Mouse (Mus musculus): ENCODE measurements around the gene Cep57l1. TPM values are rescaled to one million over a fixed set of nuclear protein-coding genes. Genes with fewer than 3 reads are reported as not detected.
A peak's percentile ranks its signal among the peaks of the same experiment; 100 is the strongest.

Gene Cep57l1
- polyA plus RNA-seq, 1 experiment from 2014 or later, result 27.9 TPM

DNA sequence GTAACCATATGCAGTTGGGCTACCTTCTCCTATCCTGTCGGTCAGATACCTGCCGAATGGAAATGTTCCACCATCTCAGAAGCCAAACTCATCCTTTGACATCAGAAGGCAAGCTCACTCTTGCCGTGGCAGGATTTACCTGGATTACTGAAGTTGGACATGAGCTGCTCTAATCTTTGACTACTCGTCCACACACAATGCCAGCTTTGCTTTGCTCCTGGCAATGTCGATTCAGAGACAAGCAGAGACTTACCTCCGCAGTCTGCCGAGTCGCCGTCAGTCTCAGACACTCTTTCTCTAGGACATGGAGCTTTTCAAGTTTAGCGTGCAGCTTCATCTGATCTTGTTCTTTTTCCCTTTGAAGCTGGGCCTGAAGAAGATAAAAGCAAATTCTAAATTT is 78.9 kb downstream of the Cep57l1 start:
- no peaks in the 10 kb centered on the region for H3K27me3 ChIP-seq
- 89% methylated on average over 10 of the region's 10 CpGs for WGBS
- H3K4me2 ChIP-seq, result no peak overlapping the region
- H3K4me1 ChIP-seq, result no peaks in the 10 kb centered on the region
- ATAC-seq (ENCODE audit: borderline replicate concordance, extremely low read depth, low FRiP score, low TSS enrichment), result no peak
- H3K9ac ChIP-seq, result no peak overlapping the region
- no peak overlapping the region for H3K4me3 ChIP-seq
- no peak overlapping the region for H3K27ac ChIP-seq
- peaks cover 5% of the 10 kb centered on the region; the same call in 1 of the 2 replicates for H3K36me3 ChIP-seq
- no peaks in the 10 kb centered on the region for H3K9me3 ChIP-seq

DNA sequence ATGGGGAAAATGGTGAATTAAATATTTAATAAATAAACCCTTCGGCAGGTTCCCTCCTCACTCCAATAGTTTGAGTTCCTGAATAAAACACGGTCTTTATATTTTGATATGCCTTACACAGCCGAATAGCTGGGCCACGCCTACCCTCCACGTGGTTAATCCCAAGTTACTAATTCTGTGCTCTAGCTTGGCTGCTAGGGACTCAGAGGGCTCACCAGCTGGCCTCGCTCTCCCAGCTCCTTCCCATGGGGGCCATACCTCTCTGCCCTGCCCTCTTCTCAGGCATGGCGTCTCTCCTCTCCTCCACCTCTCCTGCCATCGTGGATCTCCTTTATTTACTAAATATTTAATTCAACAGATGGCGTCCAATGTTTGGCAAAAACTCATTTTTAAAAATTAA is 83.5 kb downstream of the Cep57l1 start:
- Histone ChIP-seq H3K27ac (no peak overlapping the region), H3K9me3 (no peaks in the 10 kb centered on the region), H3K4me3 (no peak overlapping the region), H3K4me2 (no peak overlapping the region), H3K27me3 (no peaks in the 10 kb centered on the region), H3K9ac (no peak overlapping the region), H3K4me1 (no peaks in the 10 kb centered on the region), H3K36me3 (peaks cover 5% of the 10 kb centered on the region; the same call in 1 of the 2 replicates)
- WGBS, result 83% methylated on average over 9 of the region's 9 CpGs
- no peak for ATAC-seq (ENCODE audit: borderline replicate concordance, extremely low read depth, low FRiP score, low TSS enrichment)

GRCm38 (mm10) chr10:41719587-41719986 is 90.1 kb downstream of the Cep57l1 start:
- Histone ChIP-seq H3K9me3 (no peaks in the 10 kb centered on the region), H3K36me3 (no peaks in the 10 kb centered on the region), H3K4me1 (peaks cover 4% of the 10 kb centered on the region; the same call in 1 of the 2 replicates), H3K9ac (no peak overlapping the region), H3K27me3 (no peaks in the 10 kb centered on the region), H3K27ac (no peak overlapping the region), H3K4me2 (no peak overlapping the region), H3K4me3 (no peak overlapping the region)
- WGBS, result 67% methylated on average over 9 of the region's 9 CpGs
- ATAC-seq (ENCODE audit: borderline replicate concordance, extremely low read depth, low FRiP score, low TSS enrichment), result no peak

- no peak within 1 kb of the TSS for H3K27ac ChIP-seq
- no peaks in the 10 kb centered on the region for H3K36me3 ChIP-seq
- no peak within 1 kb of the TSS for H3K9ac ChIP-seq
- no peaks in the 10 kb centered on the region for H3K9me3 ChIP-seq
- no peak for ATAC-seq (ENCODE audit: borderline replicate concordance, extremely low read depth, low FRiP score, low TSS enrichment)
- no peaks in the 10 kb centered on the region for H3K27me3 ChIP-seq
- 50% methylated on average over 15 of the region's 15 CpGs for WGBS
- H3K4me2 ChIP-seq, result peak within 1 kb of the TSS; percentile 3; the same call in 1 of the 2 replicates
- no peak within 1 kb of the TSS for H3K4me3 ChIP-seq
- H3K4me1 ChIP-seq, result peaks cover 4% of the 10 kb centered on the region; the same call in 1 of the 2 replicates
These were observed 93.4 kb downstream of the Cep57l1 start, which contains the start of gene Ccdc162 for GRCm38 (mm10) chr10:41716029-41716897. Gene Ccdc162 (minus strand): TSS chr10:41716634.

- H3K27ac ChIP-seq, result no peak overlapping the region
- H3K4me1 ChIP-seq, result peaks cover 4% of the 10 kb centered on the region; the same call in 1 of the 2 replicates
- no peak overlapping the region for H3K4me2 ChIP-seq
- no peak overlapping the region for H3K4me3 ChIP-seq
- 85% methylated on average over 14 of the region's 14 CpGs for WGBS
- ATAC-seq (ENCODE audit: borderline replicate concordance, extremely low read depth, low FRiP score, low TSS enrichment), result no peak
- no peaks in the 10 kb centered on the region for H3K9me3 ChIP-seq
- no peak overlapping the region for H3K9ac ChIP-seq
- H3K36me3 ChIP-seq, result no peaks in the 10 kb centered on the region
- H3K27me3 ChIP-seq, result no peaks in the 10 kb centered on the region
These were observed 94.1 kb downstream of the Cep57l1 start for GRCm38 (mm10) chr10:41715557-41715956.

GRCm38 (mm10) chr10:41711467-41711866 is 98.2 kb downstream of the Cep57l1 start:
- H3K4me1 ChIP-seq, result peaks cover 4% of the 10 kb centered on the region; the same call in 1 of the 2 replicates
- ATAC-seq (ENCODE audit: borderline replicate concordance, extremely low read depth, low FRiP score, low TSS enrichment), result no peak
- H3K36me3 ChIP-seq, result no peaks in the 10 kb centered on the region
- H3K27ac ChIP-seq, result no peak overlapping the region
- H3K27me3 ChIP-seq, result no peaks in the 10 kb centered on the region
- H3K4me2 ChIP-seq, result no peak overlapping the region
- no peak overlapping the region for H3K9ac ChIP-seq
- no peak overlapping the region for H3K4me3 ChIP-seq
- WGBS, result 73% methylated on average over 7 of the region's 7 CpGs
- no peaks in the 10 kb centered on the region for H3K9me3 ChIP-seq

GRCm38 (mm10) chr10:41710773-41711172 is 98.9 kb downstream of the Cep57l1 start:
- H3K9ac ChIP-seq, result no peak overlapping the region
- WGBS, result 61% methylated on average over 8 of the region's 8 CpGs
- H3K27ac ChIP-seq, result no peak overlapping the region
- no peak overlapping the region for H3K4me2 ChIP-seq
- no peaks in the 10 kb centered on the region for H3K36me3 ChIP-seq
- no peaks in the 10 kb centered on the region for H3K4me1 ChIP-seq
- no peak overlapping the region for H3K4me3 ChIP-seq
- H3K9me3 ChIP-seq, result no peaks in the 10 kb centered on the region
- ATAC-seq (ENCODE audit: borderline replicate concordance, extremely low read depth, low FRiP score, low TSS enrichment), result no peak
- H3K27me3 ChIP-seq, result no peaks in the 10 kb centered on the region

GRCm38 (mm10) chr10:41709341-41709740 is 100.3 kb downstream of the Cep57l1 start:
- H3K9me3 ChIP-seq, result no peaks in the 10 kb centered on the region
- WGBS, result 83% methylated on average over 8 of the region's 8 CpGs
- no peak overlapping the region for H3K9ac ChIP-seq
- no peak overlapping the region for H3K4me2 ChIP-seq
- no peak overlapping the region for H3K4me3 ChIP-seq
- H3K27me3 ChIP-seq, result no peaks in the 10 kb centered on the region
- H3K27ac ChIP-seq, result no peak overlapping the region
- no peaks in the 10 kb centered on the region for H3K4me1 ChIP-seq
- no peak for ATAC-seq (ENCODE audit: borderline replicate concordance, extremely low read depth, low FRiP score, low TSS enrichment)
- H3K36me3 ChIP-seq, result no peaks in the 10 kb centered on the region

DNA sequence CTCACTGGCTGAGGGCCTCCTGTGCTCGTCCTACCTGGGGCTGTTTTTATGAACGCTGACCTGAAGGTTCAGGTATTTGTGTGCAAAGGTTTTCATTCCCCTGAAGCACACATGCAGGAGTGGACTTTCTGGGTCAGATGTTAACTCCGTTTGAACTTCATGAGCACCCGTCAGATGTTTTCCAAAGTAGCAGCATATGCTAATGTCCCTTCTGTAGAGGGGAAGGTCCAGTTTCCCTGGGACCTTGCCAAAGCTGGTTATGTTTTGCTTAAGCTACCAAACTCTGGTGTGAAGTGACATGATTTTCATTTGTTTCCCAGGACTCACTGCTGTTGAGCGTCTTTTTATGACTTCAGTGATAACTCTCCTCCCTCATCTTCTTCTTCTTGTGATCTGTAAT is 110.0 kb downstream of the Cep57l1 start:
- Histone ChIP-seq H3K9me3 (no peaks in the 10 kb centered on the region), H3K36me3 (no peaks in the 10 kb centered on the region), H3K27me3 (no peaks in the 10 kb centered on the region), H3K4me2 (no peak overlapping the region), H3K4me1 (no peaks in the 10 kb centered on the region), H3K27ac (no peak overlapping the region), H3K9ac (no peak overlapping the region), H3K4me3 (no peak overlapping the region)
- no peak for ATAC-seq (ENCODE audit: borderline replicate concordance, extremely low read depth, low FRiP score, low TSS enrichment)
- 70% methylated on average over 5 of the region's 5 CpGs for WGBS

- H3K4me3 ChIP-seq, result no peak overlapping the region
- no peaks in the 10 kb centered on the region for H3K27me3 ChIP-seq
- no peaks in the 10 kb centered on the region for H3K9me3 ChIP-seq
- H3K4me2 ChIP-seq, result no peak overlapping the region
- no peak overlapping the region for H3K27ac ChIP-seq
- no peak overlapping the region for H3K9ac ChIP-seq
- H3K4me1 ChIP-seq, result no peaks in the 10 kb centered on the region
- ATAC-seq (ENCODE audit: borderline replicate concordance, extremely low read depth, low FRiP score, low TSS enrichment), result no peak
- WGBS, result 42% methylated on average over 11 of the region's 11 CpGs
- no peaks in the 10 kb centered on the region for H3K36me3 ChIP-seq
These were observed 112.6 kb downstream of the Cep57l1 start for GRCm38 (mm10) chr10:41697040-41697439.

DNA sequence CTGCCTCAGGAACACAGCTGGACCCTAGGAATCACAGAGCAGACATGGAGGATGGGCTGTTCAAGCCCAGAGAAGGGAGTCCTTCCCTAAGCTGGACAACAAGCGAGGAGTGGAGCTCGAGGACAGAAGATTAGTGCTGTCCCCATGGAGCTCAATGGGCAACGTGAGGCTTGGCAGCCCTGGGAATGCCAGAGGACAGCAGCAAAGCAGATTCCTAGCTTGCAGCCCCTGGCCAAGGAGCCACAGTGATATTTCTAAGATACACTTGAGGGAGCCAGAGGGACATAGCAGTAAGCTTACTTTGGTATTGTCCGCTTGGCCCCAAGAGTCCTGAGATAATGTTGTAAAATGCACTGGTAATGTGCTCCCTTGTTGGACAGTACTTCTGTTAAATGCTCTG is 118.7 kb downstream of the Cep57l1 start:
- 73% methylated on average over 4 of the region's 4 CpGs for WGBS

More for the DNA sequence above, 118.7 kb downstream of the Cep57l1 start:
- no peak overlapping the region for H3K27ac ChIP-seq
- H3K4me2 ChIP-seq, result no peak overlapping the region
- no peak overlapping the region for H3K4me3 ChIP-seq
- H3K27me3 ChIP-seq, result no peaks in the 10 kb centered on the region
- ATAC-seq (ENCODE audit: borderline replicate concordance, extremely low read depth, low FRiP score, low TSS enrichment), result no peak
- H3K4me1 ChIP-seq, result no peaks in the 10 kb centered on the region
- no peak overlapping the region for H3K9ac ChIP-seq
- H3K9me3 ChIP-seq, result no peaks in the 10 kb centered on the region
- no peaks in the 10 kb centered on the region for H3K36me3 ChIP-seq

Data from lung, embryonic 15.5 days (tissue).